Mouse (Mus musculus) forebrain, postnatal 0 days (tissue): Measurements from ENCODE around the gene Ctps2. TPM values are rescaled to one million over a fixed set of nuclear protein-coding genes. Genes with fewer than 3 reads are reported as not detected.

Experiments
- ATAC-seq: fragments of 200-750 bp; cut with Nextera tagmentation; 2 replicates; pipeline ENCODE4 v1.8.0; 2017; ENCODE audit warnings: mild to moderate bottlenecking, moderate library complexity
- DNase-seq: peaks from one replicate; pipeline ENCODE4 v3.0.0-alpha.2; 2015
- H3K27ac ChIP-seq: fragments of 300-500 bp; sonication (generic); 2 replicates; pipeline ENCODE4 v1.5.1; 2014; ENCODE audit warnings: low read depth, mild to moderate bottlenecking, antibody characterized with exemption, low read length, moderate library complexity, mixed read lengths
- H3K27me3 ChIP-seq: fragments of 300-500 bp; sonication (generic); 2 replicates; pipeline ENCODE4 v1.6.1; 2014; ENCODE audit warnings: mild to moderate bottlenecking, low read length, mixed read lengths; ENCODE audit not compliant: insufficient read depth
- H3K36me3 ChIP-seq: fragments of 300-500 bp; sonication (generic); 2 replicates; pipeline ENCODE4 v1.6.1; 2014; ENCODE audit warnings: mild to moderate bottlenecking, moderate library complexity; ENCODE audit not compliant: insufficient read depth
- H3K4me1 ChIP-seq: fragments of 300-500 bp; sonication (generic); 2 replicates; pipeline ENCODE4 v1.6.1; 2014; ENCODE audit warnings: antibody characterized with exemption; ENCODE audit not compliant: insufficient read depth
- H3K4me2 ChIP-seq: fragments of 300-500 bp; sonication (generic); 2 replicates; pipeline ENCODE4 v1.6.1; 2014; ENCODE audit warnings: low read depth, mild to moderate bottlenecking, moderate library complexity
- H3K4me3 ChIP-seq: fragments of 300-500 bp; sonication (generic); 2 replicates; pipeline ENCODE4 v1.5.1; 2014; ENCODE audit warnings: low read depth, low read length, mixed read lengths
- H3K9ac ChIP-seq: fragments of 300-500 bp; sonication (generic); 2 replicates; pipeline ENCODE4 v1.6.1; 2014; ENCODE audit warnings: mild to moderate bottlenecking
- H3K9me3 ChIP-seq: fragments of 300-500 bp; sonication (generic); 2 replicates; pipeline ENCODE4 v1.6.1; 2016; ENCODE audit warnings: low read length
- CTCF ChIP-seq: sonication (generic); IDR thresholded peaks from 2 replicates; pipeline ENCODE4 v1.5.1; 2016; ENCODE audit warnings: antibody characterized with exemption, control low read depth, low read depth
- WGBS: fragments of 180-500 bp; shearing (Covaris S2); extraction: QIAGEN DNeasy Blood & Tissue Kit; methylation state at CpG from one replicate; pipeline ENCODE4 v1.1.7; 2014; 5-methylcytosine and 5-hydroxymethylcytosine counted together
- microRNA counts: library from miRNA; unstranded; fragments of <30 nt; microRNA quantifications from one replicate; lab custom pipeline; 2015
- microRNA-seq, 2 experiments: library from miRNA; unstranded; fragments of <30 nt; microRNA quantifications; one replicate each; pipeline ENCODE4; 2016
- polyA plus RNA-seq: library from polyadenylated mRNA; unstranded; fragments of >200 nt; fragmentation: Nextera tagmentation; extraction: Ambion mirVana; gene quantifications from 2 replicates; pipeline ENCODE4 v1.2.1, GENCODE M21; 2015
- total RNA-seq: library from RNA; depleted of rRNA; stranded (reverse); fragments of >200 nt; gene quantifications from 2 replicates; pipeline ENCODE4 v1.2.3, GENCODE M21; 2014; rRNA removed

The Ctps2 gene
- total and polyA plus RNA-seq, 2 experiments from 2014 or later = 67.1 to 75.8 TPM

DNA sequence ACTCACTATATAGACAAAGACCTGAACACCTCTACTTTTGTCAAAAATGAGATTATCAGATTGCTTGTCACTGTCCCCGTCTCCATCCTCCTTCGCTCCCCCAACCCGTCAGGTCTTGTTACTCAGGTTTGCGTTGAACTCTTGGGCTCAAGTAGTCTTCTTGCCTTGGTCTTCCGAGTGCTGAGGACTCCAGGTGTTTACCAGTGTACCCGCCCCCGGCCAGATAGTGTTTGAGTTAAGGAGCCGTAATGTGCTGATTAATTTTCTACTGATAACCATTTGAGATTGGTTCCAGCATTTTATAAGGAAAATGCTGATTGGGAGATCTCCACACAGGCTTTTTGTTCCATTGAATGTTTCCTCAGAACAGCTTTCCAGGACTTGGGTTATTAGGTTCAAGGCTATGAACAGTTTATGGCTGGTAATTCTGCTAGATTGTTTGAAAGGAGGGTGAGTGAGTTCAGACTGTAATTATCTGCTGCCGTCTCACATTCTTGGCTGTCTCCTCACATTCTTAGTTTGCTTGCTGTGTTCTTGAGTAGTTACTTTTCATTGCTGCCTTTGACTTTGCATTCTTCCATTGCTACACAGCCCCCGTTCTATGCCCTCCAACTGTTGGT, 85.9 kb downstream of the Ctps2 start:
- no peak for ATAC-seq
- WGBS = 91% methylated on average over 10 of the region's 10 CpGs
- Histone ChIP-seq H3K9me3 (no peaks in the 10 kb centered on the region), H3K9ac (no peak overlapping the region), H3K36me3 (no peaks in the 10 kb centered on the region), H3K4me1 (no peaks in the 10 kb centered on the region), H3K27me3 (no peaks in the 10 kb centered on the region), H3K27ac (no peak overlapping the region), H3K4me2 (no peak overlapping the region), H3K4me3 (no peak overlapping the region)
- no peak for DNase-seq
- no peak for TF ChIP-seq CTCF

DNA sequence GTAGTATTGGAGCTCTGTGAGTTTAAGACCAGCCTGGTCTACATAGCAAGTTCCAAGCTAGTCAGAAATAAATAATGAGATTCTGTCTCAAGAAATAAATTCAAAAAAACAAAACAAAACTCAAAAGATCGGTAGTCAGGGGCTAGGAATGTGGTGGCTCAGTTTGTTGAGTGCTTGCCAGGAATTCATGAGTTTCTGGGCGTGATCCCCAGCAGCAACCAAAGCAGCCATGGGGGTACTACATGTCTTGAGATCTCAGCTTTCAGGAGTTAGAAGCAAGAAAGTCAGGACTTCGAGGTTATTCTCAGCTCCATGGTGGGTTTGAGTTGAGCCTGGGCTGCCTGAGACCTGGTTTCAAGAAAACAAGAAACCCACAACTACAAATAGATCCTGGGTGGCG, 90.4 kb downstream of the Ctps2 start:
- no peak for TF ChIP-seq CTCF
- Histone ChIP-seq H3K36me3 (no peaks in the 10 kb centered on the region), H3K4me2 (no peak overlapping the region), H3K9ac (no peak overlapping the region), H3K4me3 (no peak overlapping the region), H3K27me3 (no peaks in the 10 kb centered on the region), H3K4me1 (no peaks in the 10 kb centered on the region), H3K27ac (no peak overlapping the region), H3K9me3 (no peaks in the 10 kb centered on the region)
- ATAC-seq (no peak), DNase-seq (no peak)
- WGBS = 74% methylated on average over 4 of the region's 4 CpGs

DNA sequence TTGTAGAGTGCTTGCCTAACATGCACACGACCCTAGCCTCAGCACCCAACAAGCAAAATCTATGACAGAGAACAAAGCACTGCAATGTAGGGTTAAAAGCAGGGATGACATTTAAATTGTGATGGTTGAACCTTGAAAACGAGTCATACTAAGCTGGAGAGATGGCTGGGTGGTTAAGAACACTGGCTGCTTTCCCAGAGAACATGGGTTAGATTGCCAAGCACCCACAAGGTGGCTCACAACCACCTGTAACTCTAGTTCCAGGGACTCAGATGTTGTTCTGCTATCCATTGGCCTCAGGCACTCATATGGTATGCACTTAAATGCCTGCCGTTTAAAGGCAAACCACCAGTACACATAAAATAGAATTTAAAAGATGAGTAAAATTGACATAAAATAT, 91.1 kb downstream of the Ctps2 start:
- Histone ChIP-seq H3K27ac (no peak overlapping the region), H3K4me3 (no peak overlapping the region), H3K9ac (no peak overlapping the region), H3K4me1 (no peaks in the 10 kb centered on the region), H3K4me2 (no peak overlapping the region), H3K27me3 (no peaks in the 10 kb centered on the region), H3K9me3 (no peaks in the 10 kb centered on the region), H3K36me3 (no peaks in the 10 kb centered on the region)
- TF ChIP-seq CTCF = no peak
- 72% methylated on average over 3 of the region's 3 CpGs for WGBS
- ATAC-seq (no peak), DNase-seq (no peak)

DNA sequence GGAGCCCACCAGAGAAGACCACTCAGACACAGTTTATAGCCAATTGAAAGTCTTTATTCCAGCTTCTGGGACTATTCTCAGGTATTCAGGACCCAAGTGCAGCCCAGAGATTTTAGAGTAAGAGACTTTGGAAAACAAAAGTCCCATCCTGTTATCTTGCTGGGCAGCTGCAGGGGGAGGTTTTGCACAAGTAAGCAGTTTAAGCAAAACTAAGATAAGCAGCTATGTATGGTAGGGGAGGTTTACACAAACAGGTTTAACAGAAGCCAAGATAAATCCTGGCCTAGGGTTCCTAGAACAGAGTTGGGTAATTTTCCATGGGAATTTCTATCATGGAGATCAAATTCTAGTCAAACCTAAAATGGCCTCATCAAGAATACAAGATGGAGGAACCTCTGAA, 126.8 kb downstream of the Ctps2 start:
- DNase-seq = no peak
- Histone ChIP-seq H3K9me3 (no peaks in the 10 kb centered on the region), H3K27ac (no peak overlapping the region), H3K4me1 (no peaks in the 10 kb centered on the region), H3K4me3 (no peak overlapping the region), H3K27me3 (no peaks in the 10 kb centered on the region), H3K9ac (no peak overlapping the region), H3K4me2 (no peak overlapping the region), H3K36me3 (no peaks in the 10 kb centered on the region)
- no peak for TF ChIP-seq CTCF
- ATAC-seq = no peak

- TF ChIP-seq CTCF = no peak
- DNase-seq (no peak), ATAC-seq (peak; percentile 59; the same call in 1 of the 2 replicates)
- no peaks in the 10 kb centered on the region for H3K9me3 ChIP-seq
- H3K36me3 ChIP-seq = no peaks in the 10 kb centered on the region
- no peaks in the 10 kb centered on the region for H3K27me3 ChIP-seq
- H3K4me3 ChIP-seq = no peak overlapping the region
- no peak overlapping the region for H3K27ac ChIP-seq
- H3K9ac ChIP-seq = no peak overlapping the region
- no peak overlapping the region for H3K4me2 ChIP-seq
- H3K4me1 ChIP-seq = no peaks in the 10 kb centered on the region
- WGBS = 35% methylated on average over 3 of the region's 3 CpGs
These were observed 137.7 kb downstream of the Ctps2 start for GRCm38 (mm10) chrX:163038767-163039166.

DNA sequence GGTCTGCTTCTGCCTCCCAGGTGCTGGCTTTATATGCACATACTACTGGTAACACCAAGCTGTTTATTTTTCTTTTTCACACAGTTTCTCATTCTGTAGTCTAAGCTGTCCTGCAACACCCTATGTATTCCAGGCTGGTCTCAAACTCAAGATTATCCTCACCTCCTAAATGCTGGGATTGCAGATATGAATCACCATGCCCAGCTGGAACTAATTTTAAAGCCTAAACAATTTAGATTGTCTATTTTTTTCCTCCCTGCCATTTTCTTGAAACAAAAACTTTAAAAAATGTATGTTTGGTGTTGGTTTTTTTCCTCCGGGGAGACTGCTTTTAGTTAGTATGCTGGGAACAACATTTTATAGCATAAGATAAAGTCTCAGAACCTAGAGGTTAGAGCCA, 141.7 kb downstream of the Ctps2 start:
- H3K27me3 ChIP-seq = no peaks in the 10 kb centered on the region
- H3K27ac ChIP-seq = no peak overlapping the region
- no peak for ATAC-seq
- H3K9ac ChIP-seq = no peak overlapping the region
- TF ChIP-seq CTCF = no peak
- DNase-seq = no peak
- no peak overlapping the region for H3K4me3 ChIP-seq
- H3K4me2 ChIP-seq = no peak overlapping the region
- no peaks in the 10 kb centered on the region for H3K9me3 ChIP-seq
- no peaks in the 10 kb centered on the region for H3K4me1 ChIP-seq
- H3K36me3 ChIP-seq = no peaks in the 10 kb centered on the region
- WGBS = 98% methylated on average over 1 of the region's 1 CpGs

GRCm38 (mm10) chrX:163063936-163064335, 162.9 kb downstream of the Ctps2 start:
- DNase-seq (no peak), ATAC-seq (no peak)
- Histone ChIP-seq H3K4me2 (no peak overlapping the region), H3K36me3 (no peaks in the 10 kb centered on the region), H3K27ac (no peak overlapping the region), H3K9me3 (no peaks in the 10 kb centered on the region), H3K4me3 (no peak overlapping the region), H3K27me3 (no peaks in the 10 kb centered on the region), H3K9ac (no peak overlapping the region), H3K4me1 (no peaks in the 10 kb centered on the region)
- no peak for TF ChIP-seq CTCF
- WGBS = 47% methylated on average over 1 of the region's 1 CpGs

MicroRNA genes within 50 kb of the gene (microRNA counts, 519-probe panel; counts per million panel counts)
- microRNA mmu-miR-3473 (lab: Ali Mortazavi, UCI) = not detected

Small RNA genes lying within 50 kb of the gene (microRNA-seq; reads per million reads assigned to microRNA genes)
- gene Mir3473a = 0 reads per million in 2 experiments

Other genes with a start within 250 kb of the Ctps2 start
- 141 and 144 TPM in 2 replicates for gene Rbbp7, start 140.8 kb upstream of the Ctps2 start, total RNA-seq
- gene Rbbp7, start 140.8 kb upstream of the Ctps2 start, polyA plus RNA-seq = 223 and 255 TPM in 2 replicates
- gene Txlng, start 71.8 kb upstream of the Ctps2 start, total RNA-seq = 15.3 and 18.7 TPM in 2 replicates
- gene Txlng, start 71.8 kb upstream of the Ctps2 start, polyA plus RNA-seq = 10.2 and 10.9 TPM in 2 replicates
- 48.2 and 50.5 TPM in 2 replicates for gene Syap1, start 12.8 kb upstream of the Ctps2 start, total RNA-seq
- 40.7 and 42.2 TPM in 2 replicates for gene Syap1, start 12.8 kb upstream of the Ctps2 start, polyA plus RNA-seq
- gene S100g, start 63.4 kb downstream of the Ctps2 start, total RNA-seq = not detected in 2 replicates
- gene S100g, start 63.4 kb downstream of the Ctps2 start, polyA plus RNA-seq = not detected in 2 replicates